Mouse (Mus musculus) kidney, adult 2 months (tissue): Measurements from ENCODE around the gene Cdh23.

Experiments
- CTCF ChIP-seq: fragments of 200-500 bp; conservative IDR thresholded peaks from 2 replicates; pipeline ENCODE4 v1.5.1; 2011; ENCODE audit warnings: low read depth, mild to moderate bottlenecking, control low read depth, low read length, moderate library complexity, mixed read lengths; ENCODE audit not compliant: insufficient read depth, insufficient read length
- POLR2A ChIP-seq: fragments of 200-500 bp; IDR thresholded peaks from one replicate; pipeline ENCODE4 v1.6.1; 2011; ENCODE audit warnings: low read depth, low read length, control low read depth

- TF ChIP-seq CTCF (no peak), POLR2A (no peak)
These were observed 301.4 kb downstream of the Cdh23 start for GRCm38 (mm10) chr10:60394936-60395335.
